Mouse (Mus musculus): Measurements from ENCODE around the gene Prss12. TPM values are rescaled to one million over a fixed set of nuclear protein-coding genes. Genes with fewer than 3 reads are reported as not detected.
A peak's percentile ranks its signal among the peaks of the same experiment; 100 is the strongest.
"Not testable (repeated sequence)": the region's sequence is repeated elsewhere in the genome, so short reads cannot be mapped to it uniquely, and the experiment has no call there.

Gene Prss12
- polyA plus RNA-seq, 1 experiment from 2014 or later: 36.9 TPM

DNA sequence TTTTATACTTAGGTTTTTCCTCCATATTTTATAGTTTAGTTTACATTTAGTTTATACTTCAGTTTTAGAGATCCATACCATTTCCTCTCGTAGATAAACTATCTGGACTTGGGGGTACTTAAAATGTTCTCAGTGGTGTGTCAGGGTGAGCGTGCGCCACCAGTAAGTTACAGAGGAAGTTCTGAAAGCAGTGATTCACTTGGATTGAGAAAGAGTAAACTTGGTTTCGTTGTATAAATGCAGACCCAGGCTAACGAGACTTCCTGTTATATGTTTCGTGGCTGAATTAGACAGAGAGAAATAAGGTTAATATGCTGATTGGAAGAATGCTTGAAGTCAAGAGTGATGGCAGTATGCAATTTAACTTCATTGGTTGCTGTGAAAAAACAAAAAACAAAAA is 34.6 kb downstream of the Prss12 start:
- Histone ChIP-seq H3K4me2 (replicated peaks) (no peak overlapping the region), H3K27me3 (no peaks in the 10 kb centered on the region), H3K36me3 (no peaks in the 10 kb centered on the region), H3K27ac (replicated peaks) (no peak overlapping the region), H3K9ac (no peak overlapping the region), H3K9me3 (replicated peaks) (no peaks in the 10 kb centered on the region), H3K4me3 (replicated peaks) (no peak overlapping the region), H3K4me1 (no peaks in the 10 kb centered on the region)
- no peak for ATAC-seq (ENCODE audit: insufficient number of reproducible peaks, low FRiP score, low TSS enrichment, low read depth)
- WGBS: 67% methylated on average over 6 of the region's 6 CpGs

DNA sequence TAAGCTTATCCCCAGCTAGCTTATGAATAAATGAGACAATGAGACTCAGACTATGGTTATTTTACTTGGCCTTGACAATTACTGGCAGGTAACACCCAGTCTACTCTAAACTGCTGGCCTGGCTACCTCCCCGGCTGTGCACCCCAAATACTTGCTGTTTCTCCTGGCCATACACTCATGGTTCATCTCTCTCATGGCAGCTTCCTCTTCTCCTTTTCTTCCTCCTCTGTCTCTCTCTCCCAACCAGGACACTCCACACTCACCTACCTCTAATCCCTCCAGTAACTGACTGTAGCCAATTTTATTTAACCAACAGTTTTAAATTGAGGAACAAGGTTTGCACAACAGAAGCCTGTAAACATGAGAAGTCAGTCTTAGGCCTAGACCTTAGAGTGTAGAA is 45.1 kb downstream of the Prss12 start:
- no peak overlapping the region for H3K4me2 ChIP-seq (replicated peaks)
- ATAC-seq (ENCODE audit: insufficient number of reproducible peaks, low FRiP score, low TSS enrichment, low read depth): no peak
- H3K27me3 ChIP-seq: no peaks in the 10 kb centered on the region
- no peak overlapping the region for H3K27ac ChIP-seq (replicated peaks)
- no peak overlapping the region for H3K9ac ChIP-seq
- no peaks in the 10 kb centered on the region for H3K9me3 ChIP-seq (replicated peaks)
- WGBS: 91% methylated on average over 1 of the region's 1 CpGs
- no peaks in the 10 kb centered on the region for H3K4me1 ChIP-seq
- no peaks in the 10 kb centered on the region for H3K36me3 ChIP-seq
- H3K4me3 ChIP-seq (replicated peaks): no peak overlapping the region

DNA sequence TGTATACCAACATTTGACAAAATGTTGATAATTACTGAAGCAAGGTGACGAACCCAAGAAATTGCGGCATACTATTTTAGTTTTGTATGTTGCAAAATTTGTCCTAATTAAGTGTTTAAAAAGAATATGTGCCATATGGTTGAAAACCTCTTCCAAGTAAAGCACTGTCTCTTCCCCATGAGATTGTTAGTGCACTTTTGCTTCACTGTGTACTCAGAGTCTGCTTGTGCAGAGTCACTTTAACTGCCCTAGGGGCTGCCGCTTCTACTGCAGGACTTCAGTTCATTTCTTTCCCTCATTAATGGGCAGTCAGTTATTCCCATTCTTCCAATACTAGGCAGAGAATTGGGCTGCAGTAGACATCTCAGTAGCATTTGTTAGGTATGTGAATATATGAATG is 46.5 kb downstream of the Prss12 start:
- Histone ChIP-seq H3K9ac (no peak overlapping the region), H3K9me3 (replicated peaks) (no peaks in the 10 kb centered on the region), H3K36me3 (no peaks in the 10 kb centered on the region), H3K4me3 (replicated peaks) (no peak overlapping the region), H3K27me3 (no peaks in the 10 kb centered on the region), H3K4me1 (no peaks in the 10 kb centered on the region), H3K4me2 (replicated peaks) (no peak overlapping the region), H3K27ac (replicated peaks) (no peak overlapping the region)
- WGBS: 86% methylated on average over 3 of the region's 3 CpGs
- no peak for ATAC-seq (ENCODE audit: insufficient number of reproducible peaks, low FRiP score, low TSS enrichment, low read depth)

DNA sequence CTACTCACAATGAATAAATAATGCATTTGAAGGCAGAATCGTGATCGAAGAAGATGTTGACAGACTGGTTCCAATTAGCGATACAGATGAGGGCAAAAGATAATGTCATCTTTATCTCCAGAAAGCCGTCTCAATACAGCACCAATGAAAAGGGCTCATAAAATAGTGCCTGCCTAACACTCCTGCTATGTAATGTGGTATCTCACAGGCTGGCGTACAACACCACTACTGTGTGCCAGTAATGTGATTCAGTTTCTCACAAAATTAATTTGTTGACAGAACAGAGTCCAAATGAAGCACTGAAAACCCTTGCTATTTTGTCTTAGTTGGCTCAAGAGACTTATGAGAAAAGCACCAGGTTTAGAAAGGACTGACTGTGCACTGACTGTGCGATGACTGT is 48.4 kb downstream of the Prss12 start:
- no peak overlapping the region for H3K4me2 ChIP-seq (replicated peaks)
- no peaks in the 10 kb centered on the region for H3K36me3 ChIP-seq
- H3K27ac ChIP-seq (replicated peaks): no peak overlapping the region
- ATAC-seq (ENCODE audit: insufficient number of reproducible peaks, low FRiP score, low TSS enrichment, low read depth): no peak
- WGBS: 56% methylated on average over 6 of the region's 6 CpGs
- no peak overlapping the region for H3K4me3 ChIP-seq (replicated peaks)
- H3K4me1 ChIP-seq: no peaks in the 10 kb centered on the region
- no peak overlapping the region for H3K9ac ChIP-seq
- H3K9me3 ChIP-seq (replicated peaks): no peaks in the 10 kb centered on the region
- H3K27me3 ChIP-seq: no peaks in the 10 kb centered on the region

DNA sequence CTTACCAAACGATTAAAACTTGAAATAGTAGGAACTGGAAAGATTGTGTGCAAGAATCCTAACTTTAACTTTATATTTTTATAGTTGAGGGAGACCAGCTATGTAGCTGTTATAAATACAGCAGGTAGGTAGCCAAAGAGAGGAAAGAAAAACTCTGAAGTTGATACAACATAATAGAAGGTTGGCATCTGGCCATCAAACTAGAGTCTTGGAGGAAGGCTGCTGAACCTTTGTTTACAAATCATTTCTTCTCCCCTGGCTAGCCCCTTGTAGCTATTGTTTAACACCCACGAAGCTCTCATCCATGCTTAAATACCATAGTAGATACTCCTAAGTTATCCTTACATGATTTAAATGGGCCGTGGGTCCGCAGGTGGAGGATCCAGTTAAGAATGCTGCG is 52.1 kb downstream of the Prss12 start:
- Histone ChIP-seq H3K4me2 (replicated peaks) (no peak overlapping the region), H3K27me3 (no peaks in the 10 kb centered on the region), H3K4me3 (replicated peaks) (no peak overlapping the region), H3K4me1 (no peaks in the 10 kb centered on the region), H3K27ac (replicated peaks) (no peak overlapping the region), H3K9ac (no peak overlapping the region), H3K9me3 (replicated peaks) (no peaks in the 10 kb centered on the region), H3K36me3 (no peaks in the 10 kb centered on the region)
- ATAC-seq (ENCODE audit: insufficient number of reproducible peaks, low FRiP score, low TSS enrichment, low read depth): no peak
- WGBS: 63% methylated on average over 5 of the region's 5 CpGs

DNA sequence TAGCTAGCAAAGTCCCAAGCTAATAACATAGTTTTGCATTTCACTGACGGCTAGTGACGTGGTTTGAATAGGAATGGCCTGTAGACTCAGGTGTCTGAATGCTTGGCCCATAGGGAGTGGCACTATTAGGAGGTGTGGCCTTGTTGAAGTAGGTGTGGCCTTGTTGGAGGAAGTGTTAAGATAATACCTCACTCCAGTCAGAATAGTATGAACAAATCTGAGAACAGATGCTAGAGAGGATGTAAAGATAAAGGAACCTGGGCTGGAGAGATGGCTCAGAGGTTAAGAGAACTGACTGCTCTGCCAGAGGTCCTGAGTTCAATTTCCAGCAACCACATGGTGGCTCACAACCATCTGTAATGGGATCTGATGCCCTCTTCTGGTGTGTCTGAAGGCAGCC is 55.1 kb downstream of the Prss12 start:
- not testable (repeated sequence) for H3K4me2 ChIP-seq (replicated peaks); H3K4me3 ChIP-seq (replicated peaks); H3K9me3 ChIP-seq (replicated peaks); H3K27ac ChIP-seq (replicated peaks); H3K27me3 ChIP-seq; H3K36me3 ChIP-seq; ATAC-seq (ENCODE audit: insufficient number of reproducible peaks, low FRiP score, low TSS enrichment, low read depth); H3K9ac ChIP-seq
- peaks cover 11% of the 10 kb centered on the region for H3K4me1 ChIP-seq
- 78% methylated on average over 2 of the region's 2 CpGs for WGBS

DNA sequence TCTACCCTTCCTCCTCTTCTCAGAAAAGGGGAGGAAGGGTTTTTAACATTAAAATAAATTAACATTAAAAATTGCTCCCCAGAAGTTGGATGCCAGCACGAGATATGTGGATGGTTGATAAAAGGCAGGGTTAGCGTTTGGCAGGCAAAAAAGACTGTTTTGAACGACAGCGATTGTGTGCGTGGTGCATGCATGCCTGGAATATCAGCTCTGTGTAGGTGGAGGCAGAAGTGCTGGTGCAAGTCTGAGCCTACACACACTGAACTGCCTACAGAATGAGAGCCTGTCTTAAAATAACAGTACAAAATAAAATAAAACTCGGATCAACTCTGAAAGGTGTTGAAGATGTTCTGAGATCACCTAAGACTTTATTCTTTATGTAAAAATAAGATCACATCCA is 57.2 kb downstream of the Prss12 start:
- Histone ChIP-seq H3K4me2 (replicated peaks) (no peak overlapping the region), H3K9ac (no peak overlapping the region), H3K4me1 (peaks cover 16% of the 10 kb centered on the region), H3K4me3 (replicated peaks) (no peak overlapping the region), H3K27me3 (no peaks in the 10 kb centered on the region), H3K9me3 (replicated peaks) (no peaks in the 10 kb centered on the region), H3K27ac (replicated peaks) (no peak overlapping the region), H3K36me3 (peaks cover 7% of the 10 kb centered on the region; the same call in 1 of the 2 replicates)
- 71% methylated on average over 6 of the region's 6 CpGs for WGBS
- no peak for ATAC-seq (ENCODE audit: insufficient number of reproducible peaks, low FRiP score, low TSS enrichment, low read depth)

DNA sequence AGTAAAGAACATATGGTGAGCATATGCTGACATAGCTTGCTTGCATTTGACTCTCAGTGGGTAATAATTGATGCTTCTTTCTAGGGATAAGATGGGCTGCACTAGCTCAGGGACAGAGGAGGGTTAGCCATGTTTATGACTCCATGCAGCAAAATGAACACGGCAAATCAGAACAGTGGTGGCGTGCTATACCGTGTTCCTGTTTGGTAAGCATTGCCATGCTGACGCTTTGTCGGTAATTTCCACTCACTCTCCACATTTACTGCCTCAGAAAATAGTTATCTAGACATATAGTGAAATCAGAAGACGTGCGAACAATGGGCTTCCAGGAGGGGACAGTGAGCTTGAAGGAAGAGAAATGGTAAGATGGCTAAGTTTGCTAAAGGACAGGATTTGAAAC is 58.1 kb downstream of the Prss12 start:
- Histone ChIP-seq H3K27ac (replicated peaks) (no peak overlapping the region), H3K9ac (no peak overlapping the region), H3K4me1 (peaks cover 17% of the 10 kb centered on the region), H3K4me3 (replicated peaks) (no peak overlapping the region), H3K36me3 (peaks cover 7% of the 10 kb centered on the region; the same call in 1 of the 2 replicates), H3K27me3 (no peaks in the 10 kb centered on the region), H3K4me2 (replicated peaks) (no peak overlapping the region), H3K9me3 (replicated peaks) (no peaks in the 10 kb centered on the region)
- 85% methylated on average over 7 of the region's 7 CpGs for WGBS
- no peak for ATAC-seq (ENCODE audit: insufficient number of reproducible peaks, low FRiP score, low TSS enrichment, low read depth)

DNA sequence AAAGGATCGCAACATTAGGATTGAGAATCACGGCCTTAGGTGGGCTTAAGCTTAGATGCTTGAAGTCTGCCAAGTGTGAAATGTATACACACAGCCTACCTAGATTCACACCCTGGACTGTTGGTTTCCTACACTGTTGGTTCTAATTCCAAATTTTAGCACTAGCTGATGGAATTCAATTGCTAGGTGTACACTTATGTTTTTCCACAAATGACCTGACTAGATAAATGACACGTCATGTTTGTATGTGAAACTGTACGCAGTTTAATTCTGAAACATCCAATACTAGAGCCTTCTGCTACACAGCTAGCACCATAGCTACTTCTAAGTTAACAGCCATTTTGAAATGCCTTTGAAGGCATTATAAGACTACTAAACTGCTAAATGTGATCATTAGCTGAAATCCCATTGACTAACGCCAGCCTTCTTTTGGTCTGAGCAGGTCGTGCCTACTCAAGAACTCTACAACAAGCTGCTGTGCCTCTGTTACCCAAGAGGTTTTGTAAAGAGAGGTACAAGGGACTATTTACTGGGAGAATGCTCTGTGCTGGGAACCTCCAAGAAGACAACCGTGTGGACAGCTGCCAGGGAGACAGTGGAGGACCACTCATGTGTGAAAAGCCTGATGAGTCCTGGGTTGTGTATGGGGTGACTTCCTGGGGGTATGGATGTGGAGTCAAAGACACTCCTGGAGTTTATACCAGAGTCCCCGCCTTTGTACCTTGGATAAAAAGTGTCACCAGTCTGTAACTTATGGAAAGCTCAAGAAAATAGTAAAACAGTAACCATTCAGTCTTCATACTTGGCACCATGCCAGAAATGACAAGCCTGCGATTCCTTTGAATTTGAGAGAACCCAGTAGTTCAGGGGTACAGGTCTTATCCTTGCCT is 59.3 kb downstream of the Prss12 start:
- H3K4me3 ChIP-seq (replicated peaks): peak overlapping the region; percentile 7; the same call in 1 of the 2 replicates
- no peaks in the 10 kb centered on the region for H3K9me3 ChIP-seq (replicated peaks)
- H3K27ac ChIP-seq (replicated peaks): no peak overlapping the region; the same call in 1 of the 2 replicates
- H3K4me2 ChIP-seq (replicated peaks): peak overlapping the region; percentile 53; the same call in 1 of the 2 replicates
- no peaks in the 10 kb centered on the region for H3K27me3 ChIP-seq
- H3K9ac ChIP-seq: no peak overlapping the region
- H3K4me1 ChIP-seq: peaks cover 20% of the 10 kb centered on the region
- 53% methylated on average over 9 of the region's 9 CpGs for WGBS
- ATAC-seq (ENCODE audit: insufficient number of reproducible peaks, low FRiP score, low TSS enrichment, low read depth): no peak
- H3K36me3 ChIP-seq: peaks cover 7% of the 10 kb centered on the region; the same call in 1 of the 2 replicates

DNA sequence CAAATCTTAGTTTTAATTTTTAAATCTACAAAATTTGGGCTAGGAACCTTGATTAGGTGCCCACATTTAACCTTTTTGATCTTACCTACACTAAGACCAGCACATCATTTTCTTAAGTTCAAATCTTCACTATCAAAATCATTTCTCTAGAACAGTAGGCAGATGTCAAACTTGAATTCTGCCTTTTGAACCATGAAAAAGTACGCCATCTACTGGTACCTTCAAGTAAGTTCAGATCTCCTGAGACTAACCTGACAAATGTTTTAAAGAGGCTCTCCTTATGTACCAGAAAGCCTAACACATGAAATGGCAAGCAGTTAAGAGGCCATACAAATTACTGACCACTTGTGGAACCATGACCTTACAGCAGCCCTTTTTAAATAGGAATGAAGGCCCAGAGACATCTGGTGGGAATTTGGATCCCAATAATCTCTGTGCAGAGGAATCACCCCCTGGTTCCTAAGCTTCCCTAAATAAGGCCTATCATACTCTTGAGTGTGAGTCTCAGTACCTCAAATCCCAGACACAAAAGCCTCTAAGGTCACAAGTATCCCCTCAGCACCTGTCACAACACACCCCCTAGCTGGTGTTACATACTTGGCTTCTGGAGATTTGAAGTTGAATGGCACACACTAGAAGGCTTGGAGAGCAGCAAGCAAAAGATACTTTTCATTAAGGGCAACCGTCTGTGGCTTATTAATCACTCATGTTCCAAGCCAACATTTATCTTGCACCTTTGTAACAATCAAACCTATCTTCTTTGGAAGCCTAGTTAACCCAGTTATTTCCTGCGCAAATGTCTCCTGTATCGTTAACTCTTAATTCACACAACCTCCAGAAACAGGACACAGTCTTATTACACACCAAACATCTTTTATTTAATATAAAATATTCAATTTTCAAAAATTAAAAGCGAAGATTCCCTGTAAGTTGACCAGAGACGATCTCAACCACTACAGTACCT is 60.3 kb downstream of the Prss12 start:
- ATAC-seq (ENCODE audit: insufficient number of reproducible peaks, low FRiP score, low TSS enrichment, low read depth): no peak
- Histone ChIP-seq H3K4me1 (peaks cover 20% of the 10 kb centered on the region), H3K9me3 (replicated peaks) (no peaks in the 10 kb centered on the region), H3K27ac (replicated peaks) (peak overlapping the region; percentile 83), H3K4me3 (replicated peaks) (peak overlapping the region; percentile 75), H3K4me2 (replicated peaks) (peak overlapping the region; percentile 53), H3K9ac (peak overlapping the region; percentile 81), H3K27me3 (no peaks in the 10 kb centered on the region), H3K36me3 (peaks cover 7% of the 10 kb centered on the region; the same call in 1 of the 2 replicates)
- WGBS: 4% methylated on average over 6 of the region's 6 CpGs

DNA sequence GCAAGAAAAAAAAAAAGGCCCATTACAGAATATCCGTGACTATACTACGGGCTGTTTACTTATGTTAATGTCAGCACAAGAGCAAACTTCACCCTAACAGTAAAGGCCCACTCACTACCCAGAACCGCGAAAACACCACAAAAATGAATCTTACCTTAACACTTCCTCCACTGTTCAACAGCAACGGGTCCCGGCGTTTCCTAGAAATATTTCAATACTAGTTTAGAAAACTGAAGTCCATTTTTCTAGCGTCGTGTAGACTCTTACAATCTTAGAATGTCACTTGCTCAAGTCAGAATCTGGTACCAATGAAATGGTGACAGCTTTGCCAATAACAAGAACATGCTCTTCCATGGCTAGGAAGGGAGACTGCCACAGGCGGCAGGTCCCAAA is 60.9 kb downstream of the Prss12 start:
- peaks cover 20% of the 10 kb centered on the region for H3K4me1 ChIP-seq

More for the DNA sequence above, 60.9 kb downstream of the Prss12 start:
- H3K9ac ChIP-seq: peak overlapping the region; percentile 81
- 0% methylated on average over 10 of the region's 10 CpGs for WGBS
- H3K4me3 ChIP-seq (replicated peaks): peak overlapping the region; percentile 75
- H3K4me2 ChIP-seq (replicated peaks): peak overlapping the region; percentile 53
- peaks cover 7% of the 10 kb centered on the region; the same call in 1 of the 2 replicates for H3K36me3 ChIP-seq
- ATAC-seq (ENCODE audit: insufficient number of reproducible peaks, low FRiP score, low TSS enrichment, low read depth): no peak
- H3K27ac ChIP-seq (replicated peaks): peak overlapping the region; percentile 83
- no peaks in the 10 kb centered on the region for H3K9me3 ChIP-seq (replicated peaks)
- no peaks in the 10 kb centered on the region for H3K27me3 ChIP-seq

All from embryonic facial prominence, embryonic 15.5 days (tissue).